Mouse (Mus musculus) liver, postnatal 0 days (tissue): ENCODE results near the gene Bcorl1.

Source experiments
- CTCF ChIP-seq: sonication (generic); IDR thresholded peaks from 2 replicates; pipeline ENCODE4 v1.5.1; 2016; ENCODE audit warnings: antibody characterized with exemption, low read depth
- EP300 ChIP-seq: IDR thresholded peaks from 2 replicates; pipeline ENCODE4 v1.6.1; 2016; ENCODE audit warnings: antibody characterized with exemption, low read depth, mild to moderate bottlenecking

DNA sequence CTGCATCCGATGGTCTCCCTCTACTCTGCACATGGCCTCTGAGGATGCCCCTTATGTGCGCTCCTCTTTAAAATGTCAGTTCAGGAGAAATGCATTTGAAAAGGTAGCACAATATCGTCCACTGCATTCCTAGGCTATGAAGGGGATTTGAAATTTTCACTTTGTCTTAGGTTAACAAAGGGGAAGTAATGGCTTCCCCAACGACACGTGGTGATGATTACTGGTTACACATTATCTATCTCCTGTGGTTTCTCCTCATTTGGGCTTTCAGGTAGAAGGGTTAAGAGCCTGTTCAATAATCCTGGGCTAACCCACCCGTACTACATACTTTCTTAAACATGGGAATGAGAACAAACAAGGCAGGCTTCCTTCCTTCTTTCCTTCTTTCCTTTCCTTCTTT lies 48.2 kb downstream of the Bcorl1 start:
- TF ChIP-seq CTCF: no peak
- TF ChIP-seq EP300: no peak
